Mouse (Mus musculus) CH12.LX (cell line): ENCODE data around the gene Ebi3. TPM values are rescaled to one million over a fixed set of nuclear protein-coding genes. Genes with fewer than 3 reads are reported as not detected.

Experiments
- DNase-seq: peaks from one replicate; pipeline ENCODE4 v3.0.0-alpha.2; 2013; ENCODE audit errors: extremely low read depth
- H3K27ac ChIP-seq: 2 replicates; pipeline ENCODE4 v1.5.1; 2012; ENCODE audit warnings: low read depth, mild to moderate bottlenecking, control low read depth, moderate library complexity; ENCODE audit not compliant: insufficient read depth
- H3K27me3 ChIP-seq: replicated peaks from 2 replicates; pipeline ENCODE3; 2012; ENCODE audit warnings: inconsistent platforms
- H3K36me3 ChIP-seq, 2 experiments: replicated peaks in 1 of 2; 2 replicates each; pipeline versions ENCODE3 to v1.6.1; 2012; ENCODE audit warnings: inconsistent platforms in 1 of 2, low read length in 1 of 2, mild to moderate bottlenecking in 1 of 2, mixed read lengths in 1 of 2, moderate library complexity in 1 of 2; ENCODE audit not compliant: control insufficient read depth in 1 of 2, insufficient read depth in 1 of 2
- H3K4me1 ChIP-seq, 2 experiments: 2 replicates each; pipeline ENCODE4 v1.6.1; 2012; ENCODE audit warnings: inconsistent platforms in 1 of 2, moderate library complexity in 1 of 2; ENCODE audit not compliant: insufficient read depth in 2 of 2, control insufficient read depth in 1 of 2
- H3K4me2 ChIP-seq: 2 replicates; pipeline ENCODE4 v1.6.1; 2012; ENCODE audit warnings: low read depth, mild to moderate bottlenecking, control low read depth; ENCODE audit not compliant: poor library complexity, insufficient read depth, severe bottlenecking
- H3K4me3 ChIP-seq, 3 experiments: fragments of 150-350 bp in 1 of 3; sonication (generic) in 1 of 3; replicated peaks in 1 of 3; 2 replicates each; pipeline versions ENCODE3 to v1.5.1; 2011 to 2012; ENCODE audit warnings: low read depth in 2 of 3, low read length in 2 of 3, mild to moderate bottlenecking in 2 of 3, moderate library complexity in 2 of 3, control low read depth in 1 of 3, improper control_type of control experiment in 1 of 3, inconsistent platforms in 1 of 3, mixed read lengths in 1 of 3; ENCODE audit not compliant: poor library complexity in 1 of 3
- H3K79me2 ChIP-seq: replicated peaks from 2 replicates; pipeline ENCODE4 v1.6.1; 2012; ENCODE audit warnings: mild to moderate bottlenecking, moderate library complexity; ENCODE audit not compliant: control insufficient read depth, poor library complexity, insufficient read depth, severe bottlenecking; ENCODE audit errors: extremely low read depth
- H3K9ac ChIP-seq: 2 replicates; pipeline ENCODE4 v1.6.1; 2012; ENCODE audit warnings: low read depth, mild to moderate bottlenecking, control low read depth, moderate library complexity; ENCODE audit not compliant: insufficient read depth
- H3K9me3 ChIP-seq: replicated peaks from 2 replicates; pipeline ENCODE3; 2012; ENCODE audit warnings: low read length, inconsistent platforms, mixed read lengths
- BHLHE40 ChIP-seq: IDR thresholded peaks from 2 replicates; pipeline ENCODE4 v1.6.1; 2011; ENCODE audit warnings: mild to moderate bottlenecking, low read depth, low read length, improper control_type of control experiment
- CHD2 ChIP-seq: IDR thresholded peaks from 2 replicates; pipeline ENCODE4 v1.6.1; 2011; ENCODE audit warnings: low read length, improper control_type of control experiment
- ELF1 ChIP-seq: IDR thresholded peaks from 2 replicates; pipeline ENCODE4 v1.6.1; 2014; ENCODE audit warnings: low read depth, mild to moderate bottlenecking, inconsistent platforms, low read length, improper control_type of control experiment
- EP300 ChIP-seq: IDR thresholded peaks from 2 replicates; pipeline ENCODE4 v1.6.1; 2011; ENCODE audit warnings: low read length, improper control_type of control experiment
- ETS1 ChIP-seq: conservative IDR thresholded peaks from 2 replicates; pipeline ENCODE4 v1.6.1; 2012; ENCODE audit warnings: low read depth, mild to moderate bottlenecking, inconsistent platforms, low read length, improper control_type of control experiment, moderate library complexity
- GABPA ChIP-seq: IDR thresholded peaks from 2 replicates; pipeline ENCODE4 v1.6.1; 2012; ENCODE audit warnings: low read depth, low read length, improper control_type of control experiment, inconsistent platforms; ENCODE audit not compliant: insufficient replicate concordance
- IRF4 ChIP-seq: IDR thresholded peaks from 2 replicates; pipeline ENCODE4 v1.6.1; 2014; ENCODE audit warnings: low read depth, mild to moderate bottlenecking, inconsistent platforms, low read length, improper control_type of control experiment
- KAT2A ChIP-seq: IDR thresholded peaks from 2 replicates; pipeline ENCODE4 v1.6.1; 2012; ENCODE audit warnings: low read length, improper control_type of control experiment, inconsistent platforms; ENCODE audit not compliant: insufficient replicate concordance
- MAFK ChIP-seq: IDR thresholded peaks from 2 replicates; pipeline ENCODE4 v1.6.1; 2011; ENCODE audit warnings: low read length, improper control_type of control experiment; ENCODE audit not compliant: insufficient replicate concordance
- MAX ChIP-seq: IDR thresholded peaks from 2 replicates; pipeline ENCODE4 v1.6.1; 2011; ENCODE audit warnings: low read length, improper control_type of control experiment
- MEF2A ChIP-seq: IDR thresholded peaks from 2 replicates; pipeline ENCODE4 v1.6.1; 2014; ENCODE audit warnings: low read depth, mild to moderate bottlenecking, inconsistent platforms, low read length, improper control_type of control experiment, borderline replicate concordance
- MYC ChIP-seq: IDR thresholded peaks from 2 replicates; pipeline ENCODE4 v1.6.1; 2011; ENCODE audit warnings: low read depth, mild to moderate bottlenecking, improper control_type of control experiment, low read length
- NELFE ChIP-seq: IDR thresholded peaks from 2 replicates; pipeline ENCODE4 v1.6.1; 2011; ENCODE audit warnings: low read depth, low read length, improper control_type of control experiment
- PAX5 ChIP-seq: IDR thresholded peaks from 2 replicates; pipeline ENCODE4 v1.6.1; 2012; ENCODE audit warnings: low read length, inconsistent platforms, mixed read lengths
- POLR2AphosphoS2 ChIP-seq: IDR thresholded peaks from 2 replicates; pipeline ENCODE4 v1.6.1; 2011; ENCODE audit warnings: low read depth, low read length, improper control_type of control experiment
- RCOR1 ChIP-seq: conservative IDR thresholded peaks from 2 replicates; pipeline ENCODE4 v1.6.1; 2012; ENCODE audit warnings: low read depth, mild to moderate bottlenecking, inconsistent platforms, low read length, improper control_type of control experiment
- SIN3A ChIP-seq: IDR thresholded peaks from 2 replicates; pipeline ENCODE4 v1.6.1; 2012; ENCODE audit warnings: low read length, improper control_type of control experiment, inconsistent platforms
- TBP ChIP-seq: conservative IDR thresholded peaks from 2 replicates; pipeline ENCODE4 v1.6.1; 2011; ENCODE audit warnings: low read depth, low read length, improper control_type of control experiment
- TCF12 ChIP-seq: IDR thresholded peaks from 2 replicates; pipeline ENCODE4 v1.6.1; 2014; ENCODE audit warnings: low read depth, mild to moderate bottlenecking, inconsistent platforms, low read length, improper control_type of control experiment
- UBTF ChIP-seq: IDR thresholded peaks from 2 replicates; pipeline ENCODE4 v1.6.1; 2012; ENCODE audit warnings: low read depth, mild to moderate bottlenecking, inconsistent platforms, low read length, improper control_type of control experiment, moderate library complexity
- USF1 ChIP-seq: IDR thresholded peaks from 2 replicates; pipeline ENCODE4 v1.6.1; 2014; ENCODE audit warnings: low read depth, mild to moderate bottlenecking, inconsistent platforms, low read length, improper control_type of control experiment
- ZC3H11A ChIP-seq: IDR thresholded peaks from 2 replicates; pipeline ENCODE4 v1.6.1; 2012; ENCODE audit warnings: low read depth, mild to moderate bottlenecking, inconsistent platforms, low read length, improper control_type of control experiment
- ZMIZ1 ChIP-seq: IDR thresholded peaks from 2 replicates; pipeline ENCODE4 v1.6.1; 2012; ENCODE audit warnings: low read depth, mild to moderate bottlenecking, inconsistent platforms, low read length, improper control_type of control experiment
- ZNF384 ChIP-seq: IDR thresholded peaks from 2 replicates; pipeline ENCODE4 v1.6.1; 2012; ENCODE audit warnings: low read depth, low read length, improper control_type of control experiment, inconsistent platforms
- dilution Hi-C: fragments of 300-500 bp; cut with MboI; formaldehyde crosslinking; loops from 2 replicates; pipeline ENCODE4 v1.14.3; 2020; ENCODE audit warnings: low sequenced_read_pairs; ENCODE audit not compliant: extremely low pct_unique_long_range_greater_than_20kb, extremely low pct_ligation_motif_present
- in situ Hi-C: fragments of 300-500 bp; cut with MboI; formaldehyde crosslinking; loops from 3 replicates; pipeline ENCODE4 v1.14.3; 2019; ENCODE audit warnings: low sequenced_read_pairs, low pct_ligation_motif_present, low pct_unique_long_range_greater_than_20kb, mixed read lengths
- polyA plus RNA-seq: library from polyadenylated mRNA; unstranded; fragments of >175 nt; gene quantifications from 2 replicates; pipeline ENCODE4 v1.2.1, GENCODE M21; 2012; ENCODE audit warnings: low read depth; ENCODE audit not compliant: insufficient read length
- total RNA-seq, 2 experiments: library from RNA; depleted of rRNA; stranded (reverse); fragments of 300-350 nt in 1 of 2; fragments of >200 nt in 1 of 2; gene quantifications; 2 replicates each; pipeline ENCODE4 v1.2.3; 2012 to 2014

Ebi3 gene
- total and polyA plus RNA-seq, 3 experiments: 60.3 to 207 (median 105) TPM

DNA sequence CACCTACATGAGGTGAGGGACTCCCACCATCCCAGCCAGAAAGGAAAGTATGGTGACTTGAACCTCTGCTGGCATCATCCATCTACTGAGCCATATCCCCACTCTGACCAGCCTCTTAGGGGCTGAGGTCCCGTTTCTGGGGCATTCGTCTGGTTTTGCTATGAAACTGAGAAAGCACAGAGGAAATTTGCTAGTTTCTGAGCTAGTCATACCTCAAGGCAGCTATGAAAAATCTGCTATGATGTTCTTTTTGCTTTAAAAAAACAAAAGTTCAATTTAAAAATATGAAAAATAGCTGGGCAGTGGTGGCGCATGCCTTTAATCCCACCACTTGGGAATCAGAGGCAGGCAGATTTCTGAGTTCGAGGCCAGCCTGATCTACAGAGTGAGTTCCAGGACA is 3.8 kb upstream of the Ebi3 start:
- Histone ChIP-seq H3K4me1 (peaks cover 30 to 53% of the 10 kb centered on the region in 2 experiments), H3K9ac (no peak overlapping the region), H3K36me3 (peaks cover under 1% of the 10 kb centered on the region in 2 experiments), H3K27ac (peak overlapping the region; percentile 69), H3K9me3 (no peaks in the 10 kb centered on the region), H3K79me2 (peaks cover 11% of the 10 kb centered on the region), H3K27me3 (no peaks in the 10 kb centered on the region), H3K4me2 (no peak overlapping the region), H3K4me3 (no peak overlapping the region)
- in situ Hi-C loops (no loop called here), dilution Hi-C loops (no loop called here)
- no peak for TF ChIP-seq ZMIZ1
- TF ChIP-seq RCOR1: 0 out of 2 replicates have a peak, but pooled peaks have one; percentile 38
- no peak for TF ChIP-seq KAT2A
- peak; percentile 54; the same call in 1 of the 2 replicates for TF ChIP-seq ZNF384
- no peak for TF ChIP-seq MYC
- TF ChIP-seq ETS1: no peak; the same call in 1 of the 2 replicates
- 0 out of 2 replicates have a peak, but pooled peaks have one; percentile 52 for TF ChIP-seq TBP
- TF ChIP-seq EP300: peak; percentile 79
- no peak for TF ChIP-seq POLR2AphosphoS2
- TF ChIP-seq MEF2A: peak; percentile 57; the same call in 1 of the 2 replicates
- TF ChIP-seq UBTF: no peak
- TF ChIP-seq IRF4: peak; percentile 78; the same call in 1 of the 2 replicates
- TF ChIP-seq GABPA: no peak
- 0 out of 2 replicates have a peak, but pooled peaks have one; percentile 51 for TF ChIP-seq TCF12
- no peak for TF ChIP-seq MAFK
- peak; percentile 71 for TF ChIP-seq BHLHE40
- TF ChIP-seq ZC3H11A: no peak
- peak; percentile 11; the same call in 1 of the 2 replicates for TF ChIP-seq ELF1
- TF ChIP-seq USF1: no peak
- no peak for TF ChIP-seq CHD2
- TF ChIP-seq MAX: no peak
- DNase-seq: no peak

DNA sequence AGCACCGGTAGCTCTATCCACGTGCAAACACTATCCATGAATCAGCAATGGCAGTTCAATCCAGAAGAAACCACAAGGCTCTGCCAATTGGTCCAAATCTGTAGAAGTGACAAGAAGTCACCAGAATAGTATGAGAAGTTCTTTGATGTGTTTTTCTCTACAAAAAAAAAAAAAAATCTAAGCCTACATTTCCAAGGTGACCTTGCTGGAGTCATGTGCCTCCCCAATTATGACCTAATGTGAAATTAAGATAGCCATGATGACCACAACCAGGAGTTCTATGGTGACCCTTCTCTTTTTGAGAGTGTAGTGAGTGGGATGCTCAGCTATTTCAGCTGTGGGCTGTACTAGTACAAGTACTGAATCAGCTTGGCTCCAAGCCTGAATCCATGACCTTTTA is 3.0 kb upstream of the Ebi3 start, which contains the start of gene Zfp119b:
Gene Zfp119b, minus strand, starts transcription at position 101 of the 400 bp plus-strand sequence.
- peak within 1 kb of the TSS; percentile 84 for H3K27ac ChIP-seq
- peaks cover 29 to 51% of the 10 kb centered on the region in 2 experiments for H3K4me1 ChIP-seq
- in situ Hi-C loops: no loop called here
- H3K4me2 ChIP-seq: no peak within 1 kb of the TSS
- H3K79me2 ChIP-seq: peaks cover 16% of the 10 kb centered on the region
- no peak for DNase-seq
- H3K36me3 ChIP-seq: peaks cover 0 to 4% of the 10 kb centered on the region in 2 experiments
- TF ChIP-seq NELFE: no peak
- no peak for TF ChIP-seq SIN3A
- 0 out of 2 replicates have a peak, but pooled peaks have one; percentile 12 for TF ChIP-seq ZNF384
- no peak for TF ChIP-seq UBTF
- no peak for TF ChIP-seq PAX5
- no peak within 1 kb of the TSS for H3K4me3 ChIP-seq
- dilution Hi-C loops: no loop called here
- H3K9ac ChIP-seq: no peak within 1 kb of the TSS
- H3K27me3 ChIP-seq: no peaks in the 10 kb centered on the region
- H3K9me3 ChIP-seq: no peaks in the 10 kb centered on the region
